Mouse (Mus musculus) ES-E14 (cell line): ENCODE data around the gene Ralgps1. TPM values are rescaled to one million over a fixed set of nuclear protein-coding genes. Genes with fewer than 3 reads are reported as not detected.
"Not testable (repeated sequence)": the region's sequence is repeated elsewhere in the genome, so short reads cannot be mapped to it uniquely, and the experiment has no call there.

ENCODE experiments used
- DNase-seq: peaks from one replicate; pipeline ENCODE4 v3.0.0-alpha.2; 2013; ENCODE audit warnings: low read depth, low spot score
- H3K27ac ChIP-seq: 2 replicates; pipeline ENCODE4 v1.5.1; 2012; ENCODE audit warnings: low read depth, mild to moderate bottlenecking, low read length, moderate library complexity, mixed read lengths; ENCODE audit not compliant: poor library complexity, insufficient read depth, severe bottlenecking
- H3K36me3 ChIP-seq: 2 replicates; pipeline ENCODE4 v1.6.1; 2012; ENCODE audit warnings: mild to moderate bottlenecking, low read length, moderate library complexity, mixed read lengths; ENCODE audit not compliant: control insufficient read depth, poor library complexity, insufficient read depth, severe bottlenecking
- H3K4me1 ChIP-seq, 2 experiments: fragments of 150-350 bp in 1 of 2; sonication (generic) in 1 of 2; 2 replicates each; pipeline ENCODE4 v1.6.1; 2012; ENCODE audit warnings: low read length in 2 of 2, mild to moderate bottlenecking in 1 of 2, mixed read lengths in 1 of 2; ENCODE audit not compliant: control insufficient read depth in 2 of 2, insufficient read depth in 2 of 2, poor library complexity in 1 of 2
- H3K4me3 ChIP-seq, 2 experiments: fragments of 150-350 bp in 1 of 2; sonication (generic) in 1 of 2; 2 replicates each; pipeline ENCODE4 v1.5.1; 2012; ENCODE audit warnings: low read length in 2 of 2, low read depth in 1 of 2, mild to moderate bottlenecking in 1 of 2, mixed read lengths in 1 of 2; ENCODE audit not compliant: insufficient read depth in 1 of 2, poor library complexity in 1 of 2, severe bottlenecking in 1 of 2
- H3K9ac ChIP-seq: 2 replicates; pipeline ENCODE4 v1.6.1; 2012; ENCODE audit warnings: low read depth, mild to moderate bottlenecking, low read length, mixed read lengths; ENCODE audit not compliant: poor library complexity, insufficient read depth, severe bottlenecking
- H3K9me3 ChIP-seq: fragments of 150-350 bp; sonication (generic); 2 replicates; pipeline ENCODE4 v1.6.1; 2012; ENCODE audit warnings: low read depth, mild to moderate bottlenecking, low read length; ENCODE audit not compliant: control insufficient read depth, insufficient read depth
- CHD2 ChIP-seq: IDR thresholded peaks from 2 replicates; pipeline ENCODE4 v1.6.1; 2014; ENCODE audit warnings: mild to moderate bottlenecking, low read depth, low read length, inconsistent platforms
- HCFC1 ChIP-seq: IDR thresholded peaks from 2 replicates; pipeline ENCODE4 v1.6.1; 2012; ENCODE audit warnings: low read length, inconsistent platforms, borderline replicate concordance; ENCODE audit not compliant: insufficient read depth
- MAFK ChIP-seq: IDR thresholded peaks from 2 replicates; pipeline ENCODE4 v1.6.1; 2014; ENCODE audit warnings: mild to moderate bottlenecking, low read depth, low read length, inconsistent platforms; ENCODE audit not compliant: insufficient read depth
- ZC3H11A ChIP-seq: IDR thresholded peaks from 2 replicates; pipeline ENCODE4 v1.6.1; 2012; ENCODE audit warnings: low read depth, mild to moderate bottlenecking, inconsistent platforms, low read length, borderline replicate concordance
- ZNF384 ChIP-seq: IDR thresholded peaks from 2 replicates; pipeline ENCODE4 v1.6.1; 2012; ENCODE audit warnings: low read depth, low read length, inconsistent platforms
- in situ Hi-C, 2 experiments: fragments of 600-800 bp; cut with MboI; formaldehyde crosslinking; loops; one replicate each; pipeline ENCODE4 v1.15.1; 2025; ENCODE audit warnings: low sequenced_read_pairs in 2 of 2, inconsistent platforms in 1 of 2; ENCODE audit not compliant: unreplicated experiment in 2 of 2
- total RNA-seq: library from RNA; depleted of rRNA; stranded (reverse); fragments of 300-350 nt; gene quantifications from 2 replicates; pipeline ENCODE4 v1.2.3, GENCODE M21; 2012

The Ralgps1 gene
- total RNA-seq, 1 experiment = 5.4 TPM

- no peak overlapping the region for H3K27ac ChIP-seq
- DNase-seq = no peak
- TF ChIP-seq HCFC1 (no peak), MAFK (no peak), CHD2 (no peak), ZC3H11A (no peak), ZNF384 (no peak)
- no peak overlapping the region for H3K4me3 ChIP-seq
- no peaks in the 10 kb centered on the region; the same call in 1 of the 2 replicates for H3K36me3 ChIP-seq
- H3K9me3 ChIP-seq = no peaks in the 10 kb centered on the region
- peaks cover 0 to 6% of the 10 kb centered on the region in 2 experiments; a peak in 2 of 4 replicates for H3K4me1 ChIP-seq
- in situ Hi-C loops = no loop called here
- H3K9ac ChIP-seq = no peak overlapping the region
Measured at GRCm38 (mm10) chr2:33129005-33129404, 242.3 kb downstream of the Ralgps1 start.

DNA sequence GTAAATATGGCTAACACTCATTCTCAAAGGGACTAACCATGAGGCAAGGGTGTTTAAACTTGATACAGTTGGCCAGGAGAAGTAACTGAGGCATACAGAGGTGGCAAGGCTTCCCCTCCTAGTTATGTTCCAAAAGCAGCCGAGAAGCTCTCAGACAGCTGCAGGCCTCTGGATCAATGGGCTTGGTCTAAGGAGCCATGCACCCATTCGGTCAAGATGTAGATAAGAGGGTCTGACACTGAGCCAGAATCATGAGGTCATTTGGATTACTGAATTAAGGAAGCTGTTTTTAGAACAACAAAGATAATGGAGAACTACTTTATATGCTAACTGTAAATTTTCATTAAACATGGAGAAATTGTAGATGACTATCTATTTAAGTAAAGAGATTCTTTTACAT lies 244.0 kb downstream of the Ralgps1 start:
- no peak overlapping the region for H3K9ac ChIP-seq
- peaks cover 0 to under 1% of the 10 kb centered on the region in 2 experiments; a peak in 2 of 4 replicates for H3K4me1 ChIP-seq
- in situ Hi-C loops = no loop called here

GRCm38 (mm10) chr2:33122856-33123255 lies 248.4 kb downstream of the Ralgps1 start:
- Histone ChIP-seq H3K36me3 (no peaks in the 10 kb centered on the region), H3K4me3 (no peak overlapping the region), H3K9me3 (no peaks in the 10 kb centered on the region), H3K9ac (no peak overlapping the region), H3K27ac (no peak overlapping the region), H3K4me1 (no peaks in the 10 kb centered on the region; a peak in 1 of 4 replicates)
- in situ Hi-C loops = no loop called here
- DNase-seq = no peak
- TF ChIP-seq CHD2 (no peak), ZNF384 (no peak), ZC3H11A (no peak), HCFC1 (no peak), MAFK (no peak)

More for the DNA sequence above, 244.0 kb downstream of the Ralgps1 start:
- Histone ChIP-seq H3K27ac (no peak overlapping the region), H3K9me3 (no peaks in the 10 kb centered on the region), H3K4me3 (no peak overlapping the region), H3K36me3 (no peaks in the 10 kb centered on the region; the same call in 1 of the 2 replicates)
- TF ChIP-seq MAFK (no peak), CHD2 (no peak), ZC3H11A (no peak), ZNF384 (no peak), HCFC1 (no peak)
- no peak for DNase-seq

DNA sequence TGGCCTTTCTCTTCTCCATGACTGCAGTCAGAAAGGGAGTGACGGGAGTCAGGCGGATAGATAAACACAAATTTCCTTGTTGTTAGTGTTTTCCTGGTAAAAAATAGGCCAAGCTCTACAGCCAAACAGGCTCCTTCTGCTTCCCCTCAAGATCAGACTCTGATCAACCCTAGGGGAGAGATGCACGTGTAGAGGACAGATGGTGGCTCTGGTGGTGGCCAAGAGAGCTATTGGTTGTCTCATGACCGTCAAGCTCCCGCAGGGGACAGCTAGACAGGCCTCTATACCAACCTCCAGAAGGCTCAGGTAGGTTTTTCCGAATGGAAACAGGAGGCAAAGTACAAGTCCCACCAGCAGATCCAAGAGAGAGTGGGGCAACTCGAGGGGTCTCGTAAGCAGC lies 270.8 kb downstream of the Ralgps1 start:
- no peaks in the 10 kb centered on the region for H3K4me1 ChIP-seq
- no peak overlapping the region for H3K4me3 ChIP-seq
- H3K9ac ChIP-seq = no peak overlapping the region
- no peaks in the 10 kb centered on the region for H3K9me3 ChIP-seq
- TF ChIP-seq ZC3H11A = no peak
- TF ChIP-seq CHD2 = no peak
- no peak for TF ChIP-seq MAFK
- no peak for TF ChIP-seq HCFC1
- no peak for TF ChIP-seq ZNF384
- H3K27ac ChIP-seq = no peak overlapping the region
- DNase-seq = no peak
- no peaks in the 10 kb centered on the region for H3K36me3 ChIP-seq
- in situ Hi-C loops = no loop called here

DNA sequence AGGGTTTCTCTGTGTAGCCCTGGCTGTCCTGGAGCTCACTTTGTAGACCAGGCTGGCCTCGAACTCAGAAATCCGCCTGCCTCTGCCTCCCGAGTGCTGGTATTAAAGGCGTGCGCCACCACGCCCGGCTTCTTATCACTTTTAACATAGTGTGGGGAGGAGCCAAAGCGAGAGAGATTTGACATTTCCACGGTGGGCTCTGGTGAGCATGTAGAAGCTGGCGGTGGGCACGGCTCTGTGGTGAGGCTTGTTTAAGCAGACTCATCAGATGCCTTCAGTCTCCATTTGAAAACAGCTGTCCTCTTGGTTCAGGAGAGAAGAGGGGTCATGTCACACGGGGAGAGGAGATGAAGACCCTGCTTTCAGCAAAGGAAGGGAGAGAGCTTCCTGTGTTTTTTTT lies 274.0 kb downstream of the Ralgps1 start:
- H3K9me3 ChIP-seq, DNase-seq, H3K27ac ChIP-seq, H3K4me1 ChIP-seq, H3K9ac ChIP-seq, H3K4me3 ChIP-seq, H3K36me3 ChIP-seq, in situ Hi-C loops: not testable (repeated sequence)
